Mouse (Mus musculus) forebrain, postnatal 0 days (tissue): ENCODE results near the gene Car11. TPM values are rescaled to one million over a fixed set of nuclear protein-coding genes. Genes with fewer than 3 reads are reported as not detected.

Experiments
- ATAC-seq: fragments of 200-750 bp; cut with Nextera tagmentation; 2 replicates; pipeline ENCODE4 v1.8.0; 2017; ENCODE audit warnings: mild to moderate bottlenecking, moderate library complexity
- DNase-seq: peaks from one replicate; pipeline ENCODE4 v3.0.0-alpha.2; 2015
- H3K27ac ChIP-seq: fragments of 300-500 bp; sonication (generic); 2 replicates; pipeline ENCODE4 v1.5.1; 2014; ENCODE audit warnings: low read depth, mild to moderate bottlenecking, antibody characterized with exemption, low read length, moderate library complexity, mixed read lengths
- H3K27me3 ChIP-seq: fragments of 300-500 bp; sonication (generic); 2 replicates; pipeline ENCODE4 v1.6.1; 2014; ENCODE audit warnings: mild to moderate bottlenecking, low read length, mixed read lengths; ENCODE audit not compliant: insufficient read depth
- H3K36me3 ChIP-seq: fragments of 300-500 bp; sonication (generic); 2 replicates; pipeline ENCODE4 v1.6.1; 2014; ENCODE audit warnings: mild to moderate bottlenecking, moderate library complexity; ENCODE audit not compliant: insufficient read depth
- H3K4me1 ChIP-seq: fragments of 300-500 bp; sonication (generic); 2 replicates; pipeline ENCODE4 v1.6.1; 2014; ENCODE audit warnings: antibody characterized with exemption; ENCODE audit not compliant: insufficient read depth
- H3K4me2 ChIP-seq: fragments of 300-500 bp; sonication (generic); 2 replicates; pipeline ENCODE4 v1.6.1; 2014; ENCODE audit warnings: low read depth, mild to moderate bottlenecking, moderate library complexity
- H3K4me3 ChIP-seq: fragments of 300-500 bp; sonication (generic); 2 replicates; pipeline ENCODE4 v1.5.1; 2014; ENCODE audit warnings: low read depth, low read length, mixed read lengths
- H3K9ac ChIP-seq: fragments of 300-500 bp; sonication (generic); 2 replicates; pipeline ENCODE4 v1.6.1; 2014; ENCODE audit warnings: mild to moderate bottlenecking
- H3K9me3 ChIP-seq: fragments of 300-500 bp; sonication (generic); 2 replicates; pipeline ENCODE4 v1.6.1; 2016; ENCODE audit warnings: low read length
- CTCF ChIP-seq: sonication (generic); IDR thresholded peaks from 2 replicates; pipeline ENCODE4 v1.5.1; 2016; ENCODE audit warnings: antibody characterized with exemption, control low read depth, low read depth
- WGBS: fragments of 180-500 bp; shearing (Covaris S2); extraction: QIAGEN DNeasy Blood & Tissue Kit; methylation state at CpG from one replicate; pipeline ENCODE4 v1.1.7; 2014; 5-methylcytosine and 5-hydroxymethylcytosine counted together
- polyA plus RNA-seq: library from polyadenylated mRNA; unstranded; fragments of >200 nt; fragmentation: Nextera tagmentation; extraction: Ambion mirVana; gene quantifications from 2 replicates; pipeline ENCODE4 v1.2.1, GENCODE M21; 2015
- total RNA-seq: library from RNA; depleted of rRNA; stranded (reverse); fragments of >200 nt; gene quantifications from 2 replicates; pipeline ENCODE4 v1.2.3, GENCODE M21; 2014

Car11 gene
- total and polyA plus RNA-seq, 2 experiments from 2014 or later, result 102 to 104 TPM

DNA sequence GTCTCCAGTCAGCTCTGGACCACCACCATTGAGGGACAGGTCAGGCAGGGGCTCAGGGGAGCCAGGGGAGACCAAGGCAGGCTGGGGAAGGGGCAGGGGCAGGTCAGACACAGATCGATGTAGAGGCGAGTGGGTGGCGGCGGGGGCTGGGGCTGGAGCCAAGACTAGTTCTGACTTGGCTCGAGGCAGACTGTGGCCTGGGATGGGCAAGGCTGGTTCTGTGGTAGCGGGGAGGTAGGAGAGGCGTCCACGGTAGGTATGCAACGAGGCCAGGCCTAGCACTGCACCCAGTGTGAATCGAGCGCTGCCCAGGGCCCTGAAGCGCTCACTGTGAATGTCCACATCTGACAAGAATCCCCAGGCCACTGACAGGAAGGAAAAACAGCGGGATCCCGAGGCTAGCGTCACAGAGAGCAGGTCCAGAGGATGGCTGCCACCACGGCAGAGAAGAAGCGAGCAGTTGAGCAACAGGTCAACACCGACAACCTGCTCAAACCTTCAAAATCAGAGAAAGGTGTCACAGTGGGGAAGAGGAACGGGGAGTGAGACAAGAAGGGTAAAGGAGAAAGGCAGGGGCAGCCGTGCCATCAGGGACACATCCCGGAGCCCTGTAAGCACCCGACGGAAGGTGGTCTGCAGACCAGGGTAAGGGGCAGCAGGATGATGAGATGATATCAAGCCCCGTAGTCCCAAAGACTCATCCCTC lies 11.8 kb downstream of the Car11 start:
- DNase-seq (no peak), ATAC-seq (no peak)
- WGBS, result 88% methylated on average over 24 of the region's 24 CpGs
- no peak for TF ChIP-seq CTCF
- no peaks in the 10 kb centered on the region for H3K27me3 ChIP-seq
- H3K4me1 ChIP-seq, result peaks cover 33% of the 10 kb centered on the region
- H3K36me3 ChIP-seq, result peaks cover 35% of the 10 kb centered on the region
- no peak overlapping the region for H3K27ac ChIP-seq
- H3K9me3 ChIP-seq, result no peaks in the 10 kb centered on the region
- no peak overlapping the region for H3K4me2 ChIP-seq
- no peak overlapping the region for H3K9ac ChIP-seq
- no peak overlapping the region for H3K4me3 ChIP-seq

DNA sequence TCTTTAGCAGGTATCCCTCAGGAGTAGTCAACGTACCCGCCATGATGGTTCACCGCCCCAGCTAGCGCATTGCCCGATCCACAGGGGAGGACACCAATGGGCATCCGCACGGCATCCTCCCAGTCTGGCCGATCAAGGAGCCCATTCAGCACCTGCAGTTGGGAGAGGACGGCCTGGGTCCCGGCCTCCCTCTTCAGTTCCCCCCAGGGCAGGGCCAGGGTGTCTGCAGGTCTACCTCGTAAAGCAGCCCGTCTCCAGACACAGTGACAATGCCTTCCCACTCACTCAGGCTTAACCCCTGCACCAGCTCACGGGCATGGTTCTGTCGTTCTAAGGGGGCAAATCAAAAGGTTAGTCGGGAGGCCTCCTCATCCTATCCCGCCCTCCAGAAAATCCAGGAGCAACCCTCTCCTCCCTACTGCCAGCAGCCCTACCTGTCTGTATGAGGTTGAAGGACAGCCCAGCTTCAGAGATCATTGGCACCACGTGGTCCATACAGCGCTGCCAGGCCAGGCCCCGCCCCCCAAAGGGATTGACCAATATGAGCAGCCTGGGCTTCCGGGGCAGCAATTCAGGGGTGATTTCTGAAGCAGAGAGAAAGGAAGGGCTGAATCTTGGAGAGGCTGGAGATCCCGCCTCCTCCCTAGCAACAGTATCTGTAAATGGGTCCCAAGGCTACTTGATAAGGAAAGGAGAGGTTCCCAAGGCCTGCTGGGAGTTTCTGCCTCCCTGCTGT lies 12.5 kb downstream of the Car11 start:
- H3K36me3 ChIP-seq, result peaks cover 35% of the 10 kb centered on the region
- no peaks in the 10 kb centered on the region for H3K9me3 ChIP-seq
- no peak for DNase-seq
- H3K27ac ChIP-seq, result no peak overlapping the region
- H3K4me1 ChIP-seq, result peaks cover 28% of the 10 kb centered on the region
- no peaks in the 10 kb centered on the region for H3K27me3 ChIP-seq
- ATAC-seq, result no peak
- 90% methylated on average over 21 of the region's 21 CpGs for WGBS
- no peak for TF ChIP-seq CTCF
- no peak overlapping the region for H3K4me2 ChIP-seq
- no peak overlapping the region for H3K9ac ChIP-seq
- H3K4me3 ChIP-seq, result no peak overlapping the region

DNA sequence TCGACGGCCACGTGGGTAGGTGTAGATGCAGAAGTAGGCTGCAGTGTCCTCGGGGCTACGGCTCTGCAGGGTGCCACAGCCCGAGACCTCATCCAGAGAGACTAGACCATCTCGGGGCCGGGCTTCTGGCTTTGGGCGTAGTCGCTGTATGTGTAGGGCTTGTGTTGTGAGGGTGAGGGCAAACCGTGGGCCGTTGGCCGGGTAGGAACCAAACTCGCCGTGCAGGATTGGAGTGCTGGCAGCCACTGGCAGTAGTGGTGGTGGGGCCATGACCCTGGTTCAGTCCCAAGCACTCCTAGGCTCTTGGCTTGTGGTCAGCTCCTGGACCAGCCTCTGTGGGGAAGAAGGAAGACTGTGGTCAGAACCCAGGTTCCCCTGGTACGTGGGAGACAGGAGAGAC lies 13.8 kb downstream of the Car11 start:
- 91% methylated on average over 16 of the region's 16 CpGs for WGBS
- ATAC-seq, result no peak

DNA sequence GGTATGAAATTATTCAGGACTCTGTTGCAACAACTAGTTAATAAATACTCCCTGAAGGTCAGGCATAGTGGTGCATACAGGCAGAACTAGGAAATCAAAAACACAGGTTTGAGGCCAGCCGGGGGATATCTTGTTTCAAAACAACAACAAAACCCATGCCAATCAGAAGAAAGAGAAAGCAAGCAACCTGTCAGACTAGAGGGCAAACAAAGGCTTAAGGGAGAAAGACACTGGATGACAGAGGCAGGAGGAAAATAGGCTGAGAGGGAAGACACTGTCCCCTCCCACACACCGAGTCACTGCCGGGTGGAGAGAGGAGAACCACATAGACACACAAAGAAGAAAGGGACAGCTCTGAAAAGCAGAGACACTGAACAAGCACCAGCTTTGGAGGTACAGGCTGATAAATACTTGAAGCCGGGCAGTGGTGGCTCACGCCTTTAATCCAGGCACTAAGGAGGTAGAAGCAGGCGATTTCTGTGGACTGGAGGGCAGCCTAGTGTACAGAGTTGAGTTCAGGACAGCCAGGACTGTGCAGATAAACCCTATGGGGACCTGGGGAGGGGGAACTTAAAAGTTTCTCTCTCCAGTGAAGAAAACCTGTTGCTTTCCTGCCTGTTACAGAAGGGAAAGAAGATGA lies 14.4 kb downstream of the Car11 start:
- no peaks in the 10 kb centered on the region for H3K9me3 ChIP-seq
- 81% methylated on average over 6 of the region's 6 CpGs for WGBS
- DNase-seq (no peak), ATAC-seq (no peak)
- no peaks in the 10 kb centered on the region for H3K27me3 ChIP-seq
- peak overlapping the region; percentile 91 for H3K4me2 ChIP-seq
- no peak for TF ChIP-seq CTCF
- no peak overlapping the region for H3K27ac ChIP-seq
- H3K9ac ChIP-seq, result peak overlapping the region; percentile 74
- peaks cover 35% of the 10 kb centered on the region for H3K36me3 ChIP-seq
- peaks cover 19% of the 10 kb centered on the region for H3K4me1 ChIP-seq
- peak overlapping the region; percentile 66 for H3K4me3 ChIP-seq

More for the DNA sequence above, 13.8 kb downstream of the Car11 start:
- Histone ChIP-seq H3K4me2 (no peak overlapping the region), H3K27me3 (no peaks in the 10 kb centered on the region), H3K4me3 (no peak overlapping the region), H3K9ac (no peak overlapping the region), H3K27ac (no peak overlapping the region), H3K9me3 (no peaks in the 10 kb centered on the region), H3K36me3 (peaks cover 35% of the 10 kb centered on the region), H3K4me1 (peaks cover 19% of the 10 kb centered on the region)
- no peak for TF ChIP-seq CTCF
- no peak for DNase-seq

DNA sequence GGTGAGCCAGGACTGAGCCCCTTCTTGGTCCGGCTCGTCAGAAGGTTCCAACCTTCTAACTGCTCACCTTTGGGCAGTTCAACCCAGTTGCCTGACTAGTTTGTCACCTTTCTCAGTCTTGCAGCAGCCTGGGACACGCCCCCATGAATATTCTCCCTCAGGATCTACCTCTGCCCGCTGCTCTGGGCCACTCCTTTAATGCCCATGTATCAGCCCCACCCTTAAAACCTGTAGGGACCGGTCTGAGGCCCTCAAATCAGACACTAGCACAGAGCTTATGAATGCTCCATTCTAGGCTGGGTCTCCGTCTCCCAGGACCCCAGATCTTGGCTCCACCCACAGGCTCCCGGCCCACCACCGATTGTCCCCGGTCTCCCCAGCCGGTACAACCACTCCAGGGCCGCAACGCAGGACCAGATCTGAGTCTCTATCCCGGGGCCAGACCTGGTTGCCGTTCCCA lies 15.0 kb downstream of the Car11 start:
- H3K27ac ChIP-seq, result peak overlapping the region; percentile 64
- TF ChIP-seq CTCF, result no peak
- no peaks in the 10 kb centered on the region for H3K9me3 ChIP-seq
- DNase-seq (no peak), ATAC-seq (peak; percentile 21)
- no peaks in the 10 kb centered on the region for H3K27me3 ChIP-seq
- peaks cover 19% of the 10 kb centered on the region for H3K4me1 ChIP-seq
- peak overlapping the region; percentile 74 for H3K9ac ChIP-seq
- WGBS, result 10% methylated on average over 14 of the region's 14 CpGs
- H3K4me3 ChIP-seq, result peak overlapping the region; percentile 66
- peak overlapping the region; percentile 91 for H3K4me2 ChIP-seq
- H3K36me3 ChIP-seq, result peaks cover 36% of the 10 kb centered on the region

DNA sequence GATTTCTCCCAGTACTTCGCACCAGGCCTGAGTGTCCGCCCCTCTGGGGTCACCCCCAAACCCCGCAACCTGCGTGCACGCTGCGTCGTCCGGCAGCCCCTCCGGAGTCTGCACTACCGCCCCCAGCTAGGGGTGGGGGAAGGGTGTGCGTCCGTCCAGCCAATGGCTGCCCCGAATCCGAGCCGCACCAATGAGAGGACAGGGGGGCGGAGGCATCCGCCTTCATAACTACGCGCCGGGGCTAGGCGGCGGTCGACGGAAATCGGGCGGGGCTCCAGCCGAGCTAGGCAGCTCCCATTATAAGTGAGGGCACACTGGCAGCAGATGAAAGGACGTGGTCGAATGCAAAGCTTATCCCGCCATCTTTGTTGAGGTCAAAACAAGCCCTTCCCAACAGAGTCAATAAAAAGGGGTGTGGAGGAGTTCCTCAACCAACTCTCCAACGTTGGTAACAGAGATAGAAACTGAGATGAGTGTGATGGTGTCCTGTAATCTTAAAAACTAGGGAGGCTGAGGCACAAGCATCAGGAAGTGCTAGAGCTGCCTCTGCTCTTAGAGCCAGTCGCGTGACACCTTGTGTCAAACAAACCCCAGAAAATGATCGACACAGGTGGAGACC lies 15.6 kb downstream of the Car11 start, which contains the start of gene Rpl18:
Rpl18 (plus strand) TSS at position 368 of the 619 bp plus-strand sequence.
- TF ChIP-seq CTCF, result 0 out of 2 replicates have a peak, but pooled peaks have one; percentile 14
- Histone ChIP-seq H3K36me3 (peaks cover 38% of the 10 kb centered on the region), H3K27me3 (no peaks in the 10 kb centered on the region), H3K4me1 (peaks cover 19% of the 10 kb centered on the region), H3K9ac (peak within 1 kb of the TSS; percentile 74), H3K9me3 (no peaks in the 10 kb centered on the region), H3K27ac (peak within 1 kb of the TSS; percentile 64), H3K4me3 (peak within 1 kb of the TSS; percentile 66), H3K4me2 (peak within 1 kb of the TSS; percentile 91)
- ATAC-seq, result peak; percentile 94
- DNase-seq, result peak; percentile 99
- 7% methylated on average over 34 of the region's 34 CpGs for WGBS
